12 mouse cellular contexts compared by ENCODE assay signal in the genomic region with DNA sequence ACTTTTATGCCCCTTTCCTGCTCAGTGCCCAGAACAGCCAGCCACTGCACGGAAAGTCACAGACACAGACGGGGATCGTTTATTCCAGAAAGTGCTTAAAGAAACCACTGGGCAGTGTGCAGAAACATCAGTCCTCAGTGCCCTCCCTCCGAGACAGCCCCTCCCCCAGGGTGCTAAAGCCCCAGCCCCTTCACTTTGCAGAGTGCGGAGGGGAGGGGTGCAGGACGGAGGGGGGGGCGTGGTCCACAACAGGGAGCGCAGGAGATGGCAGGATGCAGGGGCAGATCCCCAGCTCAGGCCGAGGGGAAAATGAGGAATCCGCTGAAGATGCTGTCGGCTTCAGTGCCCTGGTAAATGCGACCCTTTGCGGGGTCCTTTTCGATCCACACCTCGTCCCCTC. TPM values are rescaled to one million over a fixed set of nuclear protein-coding genes. Genes with fewer than 3 reads are reported as not detected.
DNase-seq lines count a peak whose midpoint lies in the region; ATAC-seq and TF ChIP-seq lines count a peak whose summit lies in the region.
"Had no signal": no experiment of that assay in that cellular context is flagged by ENCODE, and none has a peak within 500 bp of the region (broad histone marks: within the 10 kb centered on the region; RNA-seq: fewer than 3 reads in every experiment).

No protein-coding gene starts in this region.

- H3K27me3 ChIP-seq in kidney, postnatal 0 days (ENCODE audit: insufficient read depth, low read length): peaks cover 15% of the 10 kb centered on the region; the same call in 1 of the 2 replicates
- H3K27me3 ChIP-seq in embryonic facial prominence, embryonic 14.5 days (replicated peaks; ENCODE audit: control insufficient read depth, insufficient read depth, low read length): peaks cover 31% of the 10 kb centered on the region
- H3K27me3 ChIP-seq in intestine, postnatal 0 days (replicated peaks; ENCODE audit: control insufficient read depth, insufficient read depth, low read length): peaks cover 18% of the 10 kb centered on the region; the same call in 1 of the 2 replicates
- H3K27me3 ChIP-seq in neural tube, embryonic 14.5 days (ENCODE audit: control insufficient read depth, insufficient read depth, low read length): peaks cover 6% of the 10 kb centered on the region; the same call in 1 of the 2 replicates

- H3K4me3 ChIP-seq in kidney, postnatal 0 days (replicated peaks; ENCODE audit: low read depth, low read length): no peak overlapping the region
- no peak overlapping the region for H3K4me3 ChIP-seq in embryonic facial prominence, embryonic 14.5 days (ENCODE audit: low read depth, low read length)
- 0 out of 2 replicates have a peak overlapping the region, but pooled peaks have one; percentile 2 for H3K4me3 ChIP-seq in intestine, postnatal 0 days (ENCODE audit: low read depth, low read length)
- no peak overlapping the region for H3K4me3 ChIP-seq in neural tube, embryonic 14.5 days (ENCODE audit: low read depth, low read length)

- H3K9ac ChIP-seq in kidney, postnatal 0 days (ENCODE audit: low read depth, low read length): no peak overlapping the region
- no peak overlapping the region for H3K9ac ChIP-seq in embryonic facial prominence, embryonic 14.5 days (ENCODE audit: low read depth, low read length)
- H3K9ac ChIP-seq in intestine, postnatal 0 days (ENCODE audit: low read depth, low read length): no peak overlapping the region
- 0 out of 2 replicates have a peak overlapping the region, but pooled peaks have one; percentile 1 for H3K9ac ChIP-seq in neural tube, embryonic 14.5 days (replicated peaks; ENCODE audit: low read depth, low read length)

- no peaks in the 10 kb centered on the region for H3K4me1 ChIP-seq in kidney, postnatal 0 days (replicated peaks; ENCODE audit: insufficient read depth, low read length)
- H3K4me1 ChIP-seq in embryonic facial prominence, embryonic 14.5 days (ENCODE audit: control insufficient read depth, insufficient read depth, low read length): no peaks in the 10 kb centered on the region
- no peaks in the 10 kb centered on the region for H3K4me1 ChIP-seq in intestine, postnatal 0 days (replicated peaks; ENCODE audit: control insufficient read depth, insufficient read depth, low read length)
- 0 out of 2 replicates have a peak, but pooled peaks cover 3% of the 10 kb centered on the region for H3K4me1 ChIP-seq in neural tube, embryonic 14.5 days (ENCODE audit: control insufficient read depth, insufficient read depth, low read length)

- H3K36me3 ChIP-seq in kidney, postnatal 0 days (ENCODE audit: insufficient read depth, low read length): no peaks in the 10 kb centered on the region
- no peaks in the 10 kb centered on the region for H3K36me3 ChIP-seq in embryonic facial prominence, embryonic 14.5 days (ENCODE audit: control insufficient read depth, insufficient read depth, low read length)
- no peaks in the 10 kb centered on the region for H3K36me3 ChIP-seq in intestine, postnatal 0 days (ENCODE audit: control insufficient read depth, insufficient read depth)
- H3K36me3 ChIP-seq in neural tube, embryonic 14.5 days (ENCODE audit: control insufficient read depth, insufficient read depth, low read length): no peaks in the 10 kb centered on the region

- WGBS in kidney, postnatal 0 days: 3% methylated on average over 15 of the region's 15 CpGs
- 4% methylated on average over 14 of the region's 15 CpGs for WGBS in embryonic facial prominence, embryonic 14.5 days
- WGBS in intestine, postnatal 0 days: 9% methylated on average over 15 of the region's 15 CpGs
- WGBS in neural tube, embryonic 14.5 days: 7% methylated on average over 15 of the region's 15 CpGs

- H3K4me2 ChIP-seq in kidney, postnatal 0 days (ENCODE audit: low read length): 0 out of 2 replicates have a peak overlapping the region, but pooled peaks have one; percentile 23
- 0 out of 2 replicates have a peak overlapping the region, but pooled peaks have one; percentile 15 for H3K4me2 ChIP-seq in embryonic facial prominence, embryonic 14.5 days (ENCODE audit: low read depth, low read length)
- no peak overlapping the region; the same call in 1 of the 2 replicates for H3K4me2 ChIP-seq in intestine, postnatal 0 days (replicated peaks; ENCODE audit: low read depth)
- H3K4me2 ChIP-seq in neural tube, embryonic 14.5 days (ENCODE audit: low read depth, low read length): peak overlapping the region; percentile 24; the same call in 1 of the 2 replicates
- H3K4me2 ChIP-seq: heart, embryonic 11.5 days had no signal

- no peak overlapping the region for H3K27ac ChIP-seq in kidney, postnatal 0 days
- no peak overlapping the region for H3K27ac ChIP-seq in embryonic facial prominence, embryonic 14.5 days (replicated peaks; ENCODE audit: low read depth, low read length)
- no peak overlapping the region for H3K27ac ChIP-seq in intestine, postnatal 0 days (ENCODE audit: low read depth, low read length)
- H3K27ac ChIP-seq in neural tube, embryonic 14.5 days (ENCODE audit: low read depth, low read length): no peak overlapping the region

- TF ChIP-seq CTCF in kidney, postnatal 0 days (IDR thresholded peaks at IDR 0.05; ENCODE audit: low read depth): no peak
- no peak for TF ChIP-seq CTCF in intestine, postnatal 0 days (IDR thresholded peaks at IDR 0.05; ENCODE audit: low read depth)

- DNase-seq in kidney, postnatal 0 days (ENCODE audit: low spot score): no peak
- DNase-seq in kidney, postnatal 10 days: no peak
- no peak for DNase-seq in embryonic facial prominence, embryonic 14.5 days (ENCODE audit: low spot score)
- no peak for DNase-seq in spleen, postnatal 36 days (ENCODE audit: low spot score in 2 of 2)
- DNase-seq: cerebellum, adult 8-10 months; kidney, adult 9 months; lung, adult 18-20 months; right cerebral cortex, adult 18-20 months had no signal

- ATAC-seq in kidney, postnatal 0 days (replicated peaks; ENCODE audit: low FRiP score, low read depth): no peak
- no peak for ATAC-seq in embryonic facial prominence, embryonic 14.5 days (ENCODE audit: low read depth)
- no peak for ATAC-seq in intestine, postnatal 0 days
- ATAC-seq in neural tube, embryonic 14.5 days (ENCODE audit: low read depth): no peak
- ATAC-seq in erythroblast, adult 5-6 weeks (replicated peaks; ENCODE audit: low FRiP score, poor library complexity, severe bottlenecking): no peak

- H3K9me3 ChIP-seq in kidney, postnatal 0 days (replicated peaks; ENCODE audit: low read length): no peaks in the 10 kb centered on the region
- H3K9me3 ChIP-seq in embryonic facial prominence, embryonic 14.5 days (ENCODE audit: control insufficient read depth, low read length): no peaks in the 10 kb centered on the region
- no peaks in the 10 kb centered on the region for H3K9me3 ChIP-seq in intestine, postnatal 0 days (ENCODE audit: control insufficient read depth)
- H3K9me3 ChIP-seq in neural tube, embryonic 14.5 days (ENCODE audit: control insufficient read depth, low read length): no peaks in the 10 kb centered on the region

RNA-seq across cellular contexts. Expression of a gene that starts 2.7 kb away (rescaled TPM):
- polyA plus RNA-seq in kidney, postnatal 0 days (2015; fragmentation: Nextera tagmentation; extraction: Ambion mirVana): 30.2 and 35.8 TPM in 2 replicates
- polyA plus RNA-seq in embryonic facial prominence, embryonic 14.5 days (2014; fragmentation: Nextera tagmentation; extraction: Ambion mirVana): 46.6 and 49.2 TPM in 2 replicates
- polyA plus RNA-seq in intestine, postnatal 0 days (2015; fragmentation: Nextera tagmentation; extraction: Ambion mirVana): 44.8 and 48.0 TPM in 2 replicates
- polyA plus RNA-seq in neural tube, embryonic 14.5 days (2014; fragmentation: Nextera tagmentation; extraction: Ambion mirVana): 19.6 and 29.3 TPM in 2 replicates
- 30.1 and 40.9 TPM in 2 replicates for total RNA-seq in erythroblast, adult 5-6 weeks (2015; ENCODE audit: low replicate concordance)
- 34.8 and 35.7 TPM in 2 replicates for total RNA-seq in erythroblast, adult 5-6 weeks (2017; ENCODE audit: low replicate concordance)

RNA-seq across cellular contexts. Expression of a gene that starts 3.0 kb away (rescaled TPM):
- polyA plus RNA-seq in kidney, postnatal 0 days (2015; fragmentation: Nextera tagmentation; extraction: Ambion mirVana): 27.2 and 34.6 TPM in 2 replicates
- 46.2 and 47.9 TPM in 2 replicates for polyA plus RNA-seq in embryonic facial prominence, embryonic 14.5 days (2014; fragmentation: Nextera tagmentation; extraction: Ambion mirVana)
- polyA plus RNA-seq in intestine, postnatal 0 days (2015; fragmentation: Nextera tagmentation; extraction: Ambion mirVana): 42.5 and 42.9 TPM in 2 replicates
- 15.3 and 25.2 TPM in 2 replicates for polyA plus RNA-seq in neural tube, embryonic 14.5 days (2014; fragmentation: Nextera tagmentation; extraction: Ambion mirVana)
- total RNA-seq in erythroblast, adult 5-6 weeks (2015; ENCODE audit: low replicate concordance): 27.1 and 31.3 TPM in 2 replicates
- total RNA-seq in erythroblast, adult 5-6 weeks (2017; ENCODE audit: low replicate concordance): 26.6 and 32.5 TPM in 2 replicates

RNA-seq across cellular contexts. Expression of a gene that starts 9.9 kb away (rescaled TPM):
- 54.4 and 69.0 TPM in 2 replicates for polyA plus RNA-seq in kidney, postnatal 0 days (2015; fragmentation: Nextera tagmentation; extraction: Ambion mirVana)
- polyA plus RNA-seq in embryonic facial prominence, embryonic 14.5 days (2014; fragmentation: Nextera tagmentation; extraction: Ambion mirVana): 85.2 and 99.6 TPM in 2 replicates
- 67.7 and 71.4 TPM in 2 replicates for polyA plus RNA-seq in intestine, postnatal 0 days (2015; fragmentation: Nextera tagmentation; extraction: Ambion mirVana)
- 28.2 and 49.7 TPM in 2 replicates for polyA plus RNA-seq in neural tube, embryonic 14.5 days (2014; fragmentation: Nextera tagmentation; extraction: Ambion mirVana)
- total RNA-seq in erythroblast, adult 5-6 weeks (2015; ENCODE audit: low replicate concordance): 65.4 and 84.5 TPM in 2 replicates
- 20.3 and 29.7 TPM in 2 replicates for total RNA-seq in erythroblast, adult 5-6 weeks (2017; ENCODE audit: low replicate concordance)
